Mouse (Mus musculus) testis, adult 2 months (tissue): ENCODE measurements around the gene Pitpnm3. TPM values are rescaled to one million over a fixed set of nuclear protein-coding genes. Genes with fewer than 3 reads are reported as not detected.

Experiments used
- H3K27ac ChIP-seq: fragments of 200-500 bp; 2 replicates; pipeline ENCODE4 v1.5.1; 2012; ENCODE audit warnings: low read depth, low read length; ENCODE audit not compliant: control insufficient read depth, insufficient read depth
- H3K27me3 ChIP-seq: fragments of 200-500 bp; 2 replicates; pipeline ENCODE4 v1.6.1; 2012; ENCODE audit warnings: mild to moderate bottlenecking, low read length, moderate library complexity; ENCODE audit not compliant: control insufficient read depth, insufficient read depth
- H3K36me3 ChIP-seq: fragments of 200-500 bp; 2 replicates; pipeline ENCODE4 v1.6.1; 2012; ENCODE audit warnings: mild to moderate bottlenecking, low read length; ENCODE audit not compliant: control insufficient read depth, insufficient read depth
- H3K4me1 ChIP-seq: fragments of 200-500 bp; 2 replicates; pipeline ENCODE4 v1.6.1; 2012; ENCODE audit warnings: low read length; ENCODE audit not compliant: control insufficient read depth, insufficient read depth
- H3K4me3 ChIP-seq: fragments of 200-500 bp; 2 replicates; pipeline ENCODE4 v1.5.1; 2012; ENCODE audit warnings: low read depth, mild to moderate bottlenecking, low read length, moderate library complexity, mixed read lengths; ENCODE audit not compliant: control insufficient read depth
- CTCF ChIP-seq: fragments of 200-500 bp; IDR thresholded peaks from 2 replicates; pipeline ENCODE4 v1.5.1; 2012; ENCODE audit warnings: low read depth, mild to moderate bottlenecking, inconsistent platforms, low read length, moderate library complexity; ENCODE audit not compliant: control insufficient read depth, insufficient read depth, insufficient replicate concordance
- POLR2A ChIP-seq: fragments of 200-500 bp; IDR thresholded peaks from 2 replicates; pipeline ENCODE4 v1.6.1; 2012; ENCODE audit warnings: low read depth, mild to moderate bottlenecking, inconsistent platforms, low read length, moderate library complexity; ENCODE audit not compliant: control insufficient read depth
- polyA plus RNA-seq: library from polyadenylated mRNA; depleted of rRNA; stranded (reverse); fragments of >200 nt; gene quantifications from 2 replicates; pipeline ENCODE4 v1.2.3, GENCODE M21; 2012

Pitpnm3 gene
- polyA plus RNA-seq, 1 experiment, result 3.2 TPM

DNA sequence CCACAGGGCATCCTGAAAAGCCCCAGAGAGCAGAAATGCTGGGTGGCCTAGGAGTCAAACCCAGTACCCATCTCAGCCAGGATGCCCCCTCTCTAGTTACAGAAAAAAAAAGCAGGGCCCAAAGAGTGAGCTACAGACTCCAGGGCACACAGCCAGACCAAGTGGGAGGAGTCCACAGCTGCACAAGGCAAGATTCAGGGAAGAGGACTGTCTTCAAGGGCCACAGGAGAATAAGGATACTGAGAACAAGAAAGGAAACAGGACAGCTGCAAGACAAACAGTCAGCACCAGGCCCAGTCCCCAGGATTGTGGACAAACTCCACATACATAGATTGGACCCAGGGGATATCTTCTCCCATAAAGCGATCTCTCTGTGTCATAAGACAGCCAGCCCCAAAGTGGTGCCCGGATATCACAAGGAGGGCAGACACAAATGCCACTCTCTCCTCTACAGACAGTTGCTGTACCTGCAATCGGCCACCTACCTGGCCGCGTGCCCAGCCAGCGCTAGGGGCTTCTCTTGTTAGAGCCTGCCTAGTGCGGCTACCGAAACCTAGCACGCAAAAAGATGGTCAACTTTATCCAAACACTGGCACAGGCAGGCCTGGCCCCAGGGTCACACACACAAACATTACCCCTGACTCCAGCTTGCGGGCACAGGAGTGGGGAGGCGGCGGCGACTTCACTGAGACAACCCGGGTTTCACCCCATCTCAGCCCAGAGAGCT is 85.2 kb downstream of the Pitpnm3 start:
- TF ChIP-seq CTCF (no peak), POLR2A (no peak)
- peak overlapping the region; percentile 68 for H3K4me3 ChIP-seq
- H3K36me3 ChIP-seq, result no peaks in the 10 kb centered on the region
- H3K27me3 ChIP-seq, result no peaks in the 10 kb centered on the region
- H3K4me1 ChIP-seq, result peaks cover 9% of the 10 kb centered on the region
- no peak overlapping the region for H3K27ac ChIP-seq

DNA sequence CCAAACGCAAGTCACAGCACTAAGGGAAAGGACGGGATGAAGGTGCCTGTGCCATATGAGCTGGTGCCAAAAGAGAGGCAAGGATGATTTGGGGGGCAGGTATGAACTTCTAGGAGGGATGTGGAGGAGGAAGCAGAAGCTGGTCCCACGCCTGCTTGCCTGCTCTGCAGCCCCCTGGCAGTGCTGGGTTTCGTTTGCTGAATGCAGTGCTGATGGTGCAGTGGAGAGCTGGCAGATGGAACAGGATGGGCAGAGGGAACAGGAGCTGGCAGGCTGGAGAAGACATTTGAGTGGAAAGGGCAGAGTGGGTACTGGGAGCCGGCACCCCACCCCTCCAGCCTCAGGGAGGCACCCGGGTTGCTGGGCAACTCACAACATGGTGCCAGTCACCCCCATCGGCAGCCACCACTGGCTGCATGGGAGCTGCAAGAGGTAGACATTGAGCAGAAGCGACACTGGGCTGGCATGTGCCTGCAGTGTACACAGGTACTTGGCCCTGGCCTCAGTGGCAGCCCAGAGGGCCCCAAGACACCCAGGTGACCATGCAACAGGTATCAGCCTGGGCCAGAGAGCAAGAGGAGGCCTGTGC is 86.3 kb downstream of the Pitpnm3 start:
- H3K4me3 ChIP-seq, result no peak overlapping the region
- H3K36me3 ChIP-seq, result no peaks in the 10 kb centered on the region
- no peak for TF ChIP-seq CTCF
- TF ChIP-seq POLR2A, result no peak
- H3K27me3 ChIP-seq, result no peaks in the 10 kb centered on the region
- H3K4me1 ChIP-seq, result peaks cover 9% of the 10 kb centered on the region
- no peak overlapping the region for H3K27ac ChIP-seq

DNA sequence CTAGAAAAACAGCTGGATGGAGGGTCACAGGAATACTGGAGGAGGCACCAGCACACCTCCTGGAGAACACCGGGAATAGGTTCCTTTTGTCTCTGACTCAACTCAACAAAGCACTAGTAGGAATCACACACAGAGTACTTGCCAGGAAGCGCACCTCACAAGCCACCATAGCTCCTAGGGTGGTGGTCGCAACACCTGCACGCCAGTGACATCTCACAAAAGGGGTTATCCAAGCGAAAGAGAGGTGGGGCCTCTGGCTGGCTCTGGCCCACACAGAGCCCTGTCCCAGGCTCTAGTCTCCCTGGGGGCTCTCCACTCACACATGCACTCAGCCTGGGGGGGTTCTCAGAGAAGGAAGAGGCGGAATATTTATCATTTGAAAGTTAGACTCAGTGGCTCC is 86.8 kb downstream of the Pitpnm3 start:
- Histone ChIP-seq H3K4me3 (no peak overlapping the region), H3K4me1 (peaks cover 9% of the 10 kb centered on the region), H3K27ac (no peak overlapping the region), H3K27me3 (no peaks in the 10 kb centered on the region), H3K36me3 (no peaks in the 10 kb centered on the region)
- no peak for TF ChIP-seq CTCF
- TF ChIP-seq POLR2A, result no peak

DNA sequence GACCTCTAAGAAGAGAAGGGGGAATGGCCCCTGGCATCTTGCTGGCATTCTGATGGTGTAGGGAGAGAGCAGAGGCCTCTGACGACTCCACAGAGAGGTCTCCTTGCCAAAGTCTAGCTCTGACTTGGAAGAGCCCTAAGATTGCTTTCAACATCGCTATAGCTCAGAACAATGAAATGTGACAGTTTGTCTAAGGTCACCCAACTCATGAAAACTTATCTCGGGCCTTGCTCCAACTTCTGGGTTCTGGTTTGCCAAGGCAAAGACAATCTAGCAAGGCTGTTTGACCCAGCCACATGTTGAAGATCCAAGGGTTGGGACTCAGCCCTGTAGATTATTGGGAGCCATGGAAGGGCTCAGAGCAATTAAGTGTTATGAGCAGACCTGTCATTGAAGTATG is 91.3 kb downstream of the Pitpnm3 start:
- H3K27me3 ChIP-seq, result no peaks in the 10 kb centered on the region
- no peak overlapping the region for H3K4me3 ChIP-seq
- no peak overlapping the region for H3K27ac ChIP-seq
- H3K36me3 ChIP-seq, result no peaks in the 10 kb centered on the region
- H3K4me1 ChIP-seq, result peaks cover 13% of the 10 kb centered on the region
- TF ChIP-seq POLR2A (no peak), CTCF (no peak)

DNA sequence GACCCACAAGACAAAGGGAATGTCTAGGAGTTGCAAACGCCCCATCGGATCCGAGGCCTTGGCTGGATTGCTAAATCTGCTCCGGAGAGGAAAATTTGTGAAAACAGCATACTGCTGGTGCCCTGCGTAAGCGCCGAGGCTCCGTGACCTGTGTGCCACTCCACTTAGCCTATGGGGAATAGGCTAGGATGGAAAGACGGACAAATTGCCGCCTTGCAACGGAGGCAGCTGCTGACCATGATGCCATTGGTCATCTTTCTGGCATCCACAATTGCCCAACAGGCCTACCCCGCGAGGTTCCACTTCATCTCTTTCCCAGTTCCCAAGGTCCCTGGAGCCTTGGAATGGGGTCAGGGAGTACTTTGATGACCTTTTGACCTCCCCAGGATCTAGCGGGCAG is 92.9 kb downstream of the Pitpnm3 start:
- no peak overlapping the region for H3K27ac ChIP-seq
- H3K36me3 ChIP-seq, result no peaks in the 10 kb centered on the region
- H3K4me3 ChIP-seq, result peak overlapping the region; percentile 31
- no peak for TF ChIP-seq CTCF
- no peak for TF ChIP-seq POLR2A
- peaks cover 13% of the 10 kb centered on the region for H3K4me1 ChIP-seq
- no peaks in the 10 kb centered on the region for H3K27me3 ChIP-seq

DNA sequence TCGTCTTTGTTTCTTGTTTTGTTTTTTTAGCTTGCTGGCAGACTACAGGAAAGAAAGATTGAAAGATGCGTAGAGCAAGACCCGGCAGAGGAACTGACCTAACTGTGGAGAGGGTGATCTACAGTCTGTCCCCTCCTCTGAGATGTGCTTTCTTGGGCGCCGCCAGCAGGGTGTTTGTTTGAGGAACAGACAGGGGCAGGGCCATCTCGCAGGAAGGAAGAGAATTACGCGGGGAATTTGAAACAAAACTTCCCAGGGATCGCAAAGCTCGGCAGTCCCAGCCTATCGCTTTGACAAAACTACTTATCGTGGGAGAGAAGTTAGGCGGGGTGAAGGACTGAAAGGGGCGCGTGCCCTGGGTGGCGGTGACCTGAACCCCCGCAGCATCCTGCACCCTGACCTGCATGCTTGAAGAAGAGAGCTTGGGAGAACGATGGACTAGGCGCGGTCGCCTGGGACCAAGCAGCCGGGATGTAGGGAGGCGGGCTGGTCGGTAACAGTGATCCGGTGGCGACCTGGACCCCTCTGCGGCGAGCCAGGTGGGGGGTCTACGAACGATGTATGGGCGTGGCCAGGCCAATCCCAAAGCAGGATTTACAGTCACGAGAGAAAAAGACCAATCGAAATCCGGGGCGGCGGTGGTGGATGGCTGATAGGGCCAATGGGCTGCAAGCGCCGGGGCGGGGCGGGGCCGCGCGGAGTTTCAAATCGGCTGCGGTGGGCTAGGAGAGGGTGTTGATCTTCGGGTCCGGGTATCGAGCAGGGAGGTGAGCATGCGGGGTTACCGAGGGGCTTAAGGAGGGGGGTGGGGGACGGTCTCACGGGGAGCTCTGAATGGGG is 93.6 kb downstream of the Pitpnm3 start, which contains the start of gene Pimreg:
Gene Pimreg, plus strand, starts transcription at position 265 of the 840 bp plus-strand sequence.
- peak within 1 kb of the TSS; percentile 86 for H3K4me3 ChIP-seq
- no peak within 1 kb of the TSS for H3K27ac ChIP-seq
- no peaks in the 10 kb centered on the region for H3K27me3 ChIP-seq
- no peaks in the 10 kb centered on the region for H3K36me3 ChIP-seq
- peaks cover 13% of the 10 kb centered on the region for H3K4me1 ChIP-seq
- TF ChIP-seq POLR2A (no peak), CTCF (peak; percentile 7; the same call in 1 of the 2 replicates)

DNA sequence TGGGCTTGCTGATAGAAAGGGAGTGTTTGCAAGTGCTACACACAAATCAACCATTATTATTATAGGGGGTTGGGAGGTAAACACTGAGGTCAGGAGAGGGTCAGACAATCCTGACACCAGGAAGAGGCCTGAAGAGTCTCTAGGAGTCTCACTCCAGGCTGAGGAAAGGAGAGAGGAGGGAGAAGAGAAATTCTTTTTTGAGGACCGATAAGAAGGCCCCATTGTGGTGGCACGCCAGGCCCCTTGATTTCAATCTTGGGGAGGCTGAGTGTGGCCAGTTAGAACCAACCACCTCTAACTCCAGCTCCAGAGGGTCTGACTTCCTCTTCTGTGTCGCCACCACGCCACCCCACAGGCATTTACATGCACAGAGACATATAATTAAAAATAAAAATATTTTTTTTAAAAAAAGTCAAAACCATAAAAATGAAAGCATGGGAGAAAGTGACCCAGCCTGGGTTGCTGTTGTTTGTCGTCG is 94.2 kb downstream of the Pitpnm3 start:
- Histone ChIP-seq H3K4me3 (no peak overlapping the region; the same call in 1 of the 2 replicates), H3K27ac (no peak overlapping the region), H3K36me3 (no peaks in the 10 kb centered on the region), H3K27me3 (no peaks in the 10 kb centered on the region), H3K4me1 (peaks cover 13% of the 10 kb centered on the region)
- TF ChIP-seq CTCF, result no peak
- TF ChIP-seq POLR2A, result no peak
